Mouse (Mus musculus): Measurements from ENCODE around the gene Arl5a. TPM values are rescaled to one million over a fixed set of nuclear protein-coding genes. Genes with fewer than 3 reads are reported as not detected.
A peak's percentile ranks its signal among the peaks of the same experiment; 100 is the strongest.

Arl5a gene
- polyA plus RNA-seq, 1 experiment = 1.3 TPM

DNA sequence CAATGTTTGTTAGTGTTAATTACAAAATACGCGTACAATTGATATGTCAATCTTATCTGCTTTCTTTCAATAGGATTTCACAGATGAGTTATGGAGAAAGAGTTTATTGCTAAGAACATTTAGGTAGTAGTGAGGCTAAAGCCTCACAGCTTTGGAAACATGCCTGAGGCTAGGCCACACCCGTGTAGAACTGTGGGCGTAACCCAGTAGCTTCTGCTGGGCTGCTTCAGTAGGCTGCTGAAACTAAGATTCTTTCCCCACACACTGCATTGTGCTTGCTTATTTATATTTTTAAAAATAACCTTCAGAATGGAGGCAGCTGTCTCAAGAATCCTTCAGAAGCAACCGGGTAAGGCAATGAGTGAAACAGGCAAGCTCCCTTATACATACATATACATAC lies 30.2 kb downstream of the Arl5a start:
- H3K36me3 ChIP-seq (ENCODE audit: control insufficient read depth, insufficient read depth, low read length) = no peaks in the 10 kb centered on the region
- H3K27me3 ChIP-seq (ENCODE audit: control insufficient read depth, insufficient read depth, low read length) = no peaks in the 10 kb centered on the region
- TF ChIP-seq CTCF (IDR thresholded peaks at IDR 0.05; ENCODE audit: control insufficient read depth, insufficient read depth, insufficient replicate concordance, low read depth, low read length) = no peak
- TF ChIP-seq POLR2A (IDR thresholded peaks at IDR 0.05; ENCODE audit: control insufficient read depth, low read depth, low read length) = no peak
- no peak overlapping the region for H3K27ac ChIP-seq (ENCODE audit: control insufficient read depth, insufficient read depth, low read depth, low read length)
- H3K4me1 ChIP-seq (ENCODE audit: control insufficient read depth, insufficient read depth, low read length) = no peaks in the 10 kb centered on the region
- no peak overlapping the region for H3K4me3 ChIP-seq (ENCODE audit: control insufficient read depth, low read depth, low read length)

GRCm38 (mm10) chr2:52390415-52390975 lies 34.2 kb downstream of the Arl5a start:
- H3K4me1 ChIP-seq (ENCODE audit: control insufficient read depth, insufficient read depth, low read length) = no peaks in the 10 kb centered on the region
- no peak overlapping the region for H3K27ac ChIP-seq (ENCODE audit: control insufficient read depth, insufficient read depth, low read depth, low read length)
- no peaks in the 10 kb centered on the region for H3K27me3 ChIP-seq (ENCODE audit: control insufficient read depth, insufficient read depth, low read length)
- no peak overlapping the region for H3K4me3 ChIP-seq (ENCODE audit: control insufficient read depth, low read depth, low read length)
- H3K36me3 ChIP-seq (ENCODE audit: control insufficient read depth, insufficient read depth, low read length) = no peaks in the 10 kb centered on the region
- TF ChIP-seq POLR2A (IDR thresholded peaks at IDR 0.05; ENCODE audit: control insufficient read depth, low read depth, low read length) = no peak
- TF ChIP-seq CTCF (IDR thresholded peaks at IDR 0.05; ENCODE audit: control insufficient read depth, insufficient read depth, insufficient replicate concordance, low read depth, low read length) = no peak

DNA sequence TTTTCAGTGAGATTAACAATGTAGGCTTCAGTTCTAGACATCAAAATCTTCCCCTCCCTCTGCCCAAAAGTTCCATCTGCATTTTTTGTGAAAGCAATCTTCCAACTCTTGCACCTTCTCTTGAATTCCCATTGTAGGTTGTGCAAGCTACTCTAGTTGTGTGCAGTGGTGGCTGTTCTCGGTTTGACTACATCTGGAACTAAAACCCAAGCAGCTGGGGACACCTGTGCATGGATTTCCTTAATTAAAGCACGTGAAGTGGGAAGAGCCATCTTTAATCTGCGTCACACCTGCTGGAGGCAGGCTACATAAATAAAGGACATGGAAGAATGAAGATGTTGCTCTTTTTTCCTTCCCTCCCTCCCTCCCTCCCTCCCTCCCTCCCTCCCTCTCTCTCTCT lies 34.7 kb downstream of the Arl5a start:
- no peaks in the 10 kb centered on the region for H3K36me3 ChIP-seq (ENCODE audit: control insufficient read depth, insufficient read depth, low read length)
- H3K4me1 ChIP-seq (ENCODE audit: control insufficient read depth, insufficient read depth, low read length) = no peaks in the 10 kb centered on the region
- H3K27me3 ChIP-seq (ENCODE audit: control insufficient read depth, insufficient read depth, low read length) = no peaks in the 10 kb centered on the region
- TF ChIP-seq POLR2A (IDR thresholded peaks at IDR 0.05; ENCODE audit: control insufficient read depth, low read depth, low read length) = no peak
- no peak for TF ChIP-seq CTCF (IDR thresholded peaks at IDR 0.05; ENCODE audit: control insufficient read depth, insufficient read depth, insufficient replicate concordance, low read depth, low read length)
- H3K27ac ChIP-seq (ENCODE audit: control insufficient read depth, insufficient read depth, low read depth, low read length) = no peak overlapping the region
- H3K4me3 ChIP-seq (ENCODE audit: control insufficient read depth, low read depth, low read length) = no peak overlapping the region

- H3K27me3 ChIP-seq (ENCODE audit: control insufficient read depth, insufficient read depth, low read length) = no peaks in the 10 kb centered on the region
- no peak overlapping the region for H3K4me3 ChIP-seq (ENCODE audit: control insufficient read depth, low read depth, low read length)
- H3K4me1 ChIP-seq (ENCODE audit: control insufficient read depth, insufficient read depth, low read length) = no peaks in the 10 kb centered on the region
- no peaks in the 10 kb centered on the region for H3K36me3 ChIP-seq (ENCODE audit: control insufficient read depth, insufficient read depth, low read length)
- no peak overlapping the region for H3K27ac ChIP-seq (ENCODE audit: control insufficient read depth, insufficient read depth, low read depth, low read length)
- TF ChIP-seq POLR2A (IDR thresholded peaks at IDR 0.05; ENCODE audit: control insufficient read depth, low read depth, low read length) (no peak), CTCF (IDR thresholded peaks at IDR 0.05; ENCODE audit: control insufficient read depth, insufficient read depth, insufficient replicate concordance, low read depth, low read length) (no peak)
These were observed 38.2 kb downstream of the Arl5a start for GRCm38 (mm10) chr2:52386451-52386850.

DNA sequence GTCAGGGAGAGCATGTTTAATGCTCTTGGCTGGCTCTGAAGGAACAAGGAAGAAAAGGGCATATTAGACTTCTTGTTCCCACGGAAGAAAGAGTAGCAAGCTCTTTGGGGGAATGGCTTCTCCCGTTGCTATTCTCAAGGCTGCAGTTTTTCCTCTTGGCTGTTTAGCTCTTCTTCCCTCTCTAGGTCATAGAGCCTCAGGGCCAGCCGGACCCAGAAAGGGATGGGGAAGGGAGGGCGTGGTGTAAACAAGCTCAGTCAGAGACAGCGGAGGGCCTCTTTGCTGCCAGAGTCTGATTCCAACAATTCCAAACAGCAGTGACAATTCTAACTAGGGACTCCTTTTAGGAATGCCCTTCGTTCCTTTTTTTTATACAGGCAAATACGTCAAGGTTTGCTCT lies 38.7 kb downstream of the Arl5a start:
- TF ChIP-seq POLR2A (IDR thresholded peaks at IDR 0.05; ENCODE audit: control insufficient read depth, low read depth, low read length) = no peak
- no peak for TF ChIP-seq CTCF (IDR thresholded peaks at IDR 0.05; ENCODE audit: control insufficient read depth, insufficient read depth, insufficient replicate concordance, low read depth, low read length)
- Histone ChIP-seq H3K27ac (ENCODE audit: control insufficient read depth, insufficient read depth, low read depth, low read length) (no peak overlapping the region), H3K27me3 (ENCODE audit: control insufficient read depth, insufficient read depth, low read length) (no peaks in the 10 kb centered on the region), H3K4me3 (ENCODE audit: control insufficient read depth, low read depth, low read length) (no peak overlapping the region), H3K4me1 (ENCODE audit: control insufficient read depth, insufficient read depth, low read length) (no peaks in the 10 kb centered on the region), H3K36me3 (ENCODE audit: control insufficient read depth, insufficient read depth, low read length) (no peaks in the 10 kb centered on the region)

- Histone ChIP-seq H3K4me1 (ENCODE audit: control insufficient read depth, insufficient read depth, low read length) (peaks cover 5% of the 10 kb centered on the region; the same call in 1 of the 2 replicates), H3K27me3 (ENCODE audit: control insufficient read depth, insufficient read depth, low read length) (no peaks in the 10 kb centered on the region), H3K36me3 (ENCODE audit: control insufficient read depth, insufficient read depth, low read length) (no peaks in the 10 kb centered on the region), H3K27ac (ENCODE audit: control insufficient read depth, insufficient read depth, low read depth, low read length) (no peak overlapping the region), H3K4me3 (ENCODE audit: control insufficient read depth, low read depth, low read length) (peak overlapping the region; percentile 38)
- TF ChIP-seq POLR2A (IDR thresholded peaks at IDR 0.05; ENCODE audit: control insufficient read depth, low read depth, low read length) (no peak), CTCF (IDR thresholded peaks at IDR 0.05; ENCODE audit: control insufficient read depth, insufficient read depth, insufficient replicate concordance, low read depth, low read length) (no peak)
These were observed 45.8 kb downstream of the Arl5a start for GRCm38 (mm10) chr2:52378848-52379261.

GRCm38 (mm10) chr2:52378448-52378804 lies 46.3 kb downstream of the Arl5a start, which contains the start of gene Neb:
Neb (minus strand) TSS chr2:52378474.
- peak within 1 kb of the TSS; percentile 38 for H3K4me3 ChIP-seq (ENCODE audit: control insufficient read depth, low read depth, low read length)
- H3K27ac ChIP-seq (ENCODE audit: control insufficient read depth, insufficient read depth, low read depth, low read length) = no peak within 1 kb of the TSS
- H3K27me3 ChIP-seq (ENCODE audit: control insufficient read depth, insufficient read depth, low read length) = no peaks in the 10 kb centered on the region

More at GRCm38 (mm10) chr2:52378448-52378804, 46.3 kb downstream of the Arl5a start, which contains the start of gene Neb:
- no peak for TF ChIP-seq CTCF (IDR thresholded peaks at IDR 0.05; ENCODE audit: control insufficient read depth, insufficient read depth, insufficient replicate concordance, low read depth, low read length)
- no peak for TF ChIP-seq POLR2A (IDR thresholded peaks at IDR 0.05; ENCODE audit: control insufficient read depth, low read depth, low read length)
- no peaks in the 10 kb centered on the region for H3K36me3 ChIP-seq (ENCODE audit: control insufficient read depth, insufficient read depth, low read length)
- H3K4me1 ChIP-seq (ENCODE audit: control insufficient read depth, insufficient read depth, low read length) = peaks cover 5% of the 10 kb centered on the region; the same call in 1 of the 2 replicates
